Mouse (Mus musculus): ENCODE results near the gene Luc7l2.
A peak's percentile ranks its signal among the peaks of the same experiment; 100 is the strongest.

- TF ChIP-seq EP300 (optimal IDR thresholded peaks at IDR 0.05) (no peak), CTCF (IDR thresholded peaks at IDR 0.05; ENCODE audit: low read depth) (peak; percentile 44)
Observed at GRCm38 (mm10) chr6:38649545-38649944, 98.4 kb downstream of the Luc7l2 start.
